ENCODE assay signal across 17 mouse cellular contexts in the genomic region with DNA sequence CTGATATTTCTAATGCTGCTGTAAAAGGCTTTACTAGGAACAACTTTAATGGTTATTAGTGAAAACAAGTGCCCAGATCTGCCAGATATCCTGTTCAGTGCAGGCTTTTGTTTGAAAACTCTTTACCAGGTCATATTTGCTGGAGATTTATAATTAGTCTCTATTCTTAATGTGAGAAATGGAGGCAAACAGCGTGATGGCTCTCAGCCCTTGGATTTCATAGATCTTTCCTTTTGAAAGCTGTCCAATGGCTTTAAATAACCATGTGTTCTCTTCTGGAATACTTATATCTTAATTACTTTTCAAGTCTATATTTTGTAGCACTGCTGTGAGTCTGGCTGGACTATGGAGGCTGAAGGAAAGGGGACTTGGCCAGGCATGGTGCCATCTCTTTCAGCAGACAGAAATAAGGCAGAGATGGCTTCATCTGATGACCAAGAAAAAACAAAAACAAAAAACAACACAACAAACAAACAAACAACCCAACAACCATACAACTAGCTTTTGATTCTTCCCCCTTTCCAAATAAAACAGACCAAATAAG.
DNase-seq lines count a peak whose midpoint lies in the region; ATAC-seq lines count a peak whose summit lies in the region.
"Had no signal": no experiment of that assay in that cellular context is flagged by ENCODE, and none has a peak within 500 bp of the region (broad histone marks: within the 10 kb centered on the region; RNA-seq: fewer than 3 reads in every experiment).

No protein-coding gene starts in this region.

- peak overlapping the region; percentile 7 for H3K4me2 ChIP-seq in forebrain, embryonic 15.5 days (replicated peaks)
- H3K4me2 ChIP-seq in forebrain, embryonic 11.5 days (ENCODE audit: low read depth, low read length, severe bottlenecking): no peak overlapping the region
- no peak overlapping the region; the same call in 1 of the 2 replicates for H3K4me2 ChIP-seq in lung, embryonic 15.5 days
- 0 out of 2 replicates have a peak overlapping the region, but pooled peaks have one; percentile 17 for H3K4me2 ChIP-seq in hindbrain, embryonic 14.5 days (replicated peaks)
- H3K4me2 ChIP-seq in limb, embryonic 15.5 days: peak overlapping the region; percentile 19; the same call in 1 of the 2 replicates

- no peak for DNase-seq in forebrain, embryonic 11.5 days (ENCODE audit: low spot score)
- DNase-seq in lung, postnatal 4 days: no peak
- DNase-seq in hindbrain, embryonic 14.5 days (ENCODE audit: low spot score): no peak
- DNase-seq in heart, adult 11 months: no peak
- DNase-seq in urinary bladder, postnatal 10 days (ENCODE audit: low spot score): no peak
- DNase-seq: adrenal gland, postnatal 14 days; heart, adult 2 months; heart, postnatal 10 days; layer of hippocampus, adult 9-11 months; right cerebral cortex, postnatal 25 days; thymus, adult 2 months had no signal

- peaks cover 20% of the 10 kb centered on the region for H3K4me1 ChIP-seq in forebrain, embryonic 15.5 days
- H3K4me1 ChIP-seq in forebrain, embryonic 11.5 days (replicated peaks; ENCODE audit: control insufficient read depth, insufficient read depth, low read length): peaks cover 3% of the 10 kb centered on the region; the same call in 1 of the 2 replicates
- H3K4me1 ChIP-seq in lung, embryonic 15.5 days: peaks cover 17% of the 10 kb centered on the region
- H3K4me1 ChIP-seq in hindbrain, embryonic 14.5 days (replicated peaks; ENCODE audit: control insufficient read depth, insufficient read depth, low read length): peaks cover 17% of the 10 kb centered on the region
- H3K4me1 ChIP-seq in limb, embryonic 15.5 days: peaks cover 19% of the 10 kb centered on the region

- 25% methylated on average over 1 of the region's 1 CpGs for WGBS in forebrain, embryonic 15.5 days
- WGBS in forebrain, embryonic 11.5 days: 69% methylated on average over 1 of the region's 1 CpGs
- WGBS in lung, embryonic 15.5 days: 42% methylated on average over 1 of the region's 1 CpGs
- WGBS in hindbrain, embryonic 14.5 days: 59% methylated on average over 1 of the region's 1 CpGs
- WGBS in limb, embryonic 15.5 days: 33% methylated on average over 1 of the region's 1 CpGs

- H3K9ac ChIP-seq in forebrain, embryonic 15.5 days (replicated peaks): no peak overlapping the region
- H3K9ac ChIP-seq in forebrain, embryonic 11.5 days (ENCODE audit: low read length): no peak overlapping the region
- H3K9ac ChIP-seq in lung, embryonic 15.5 days: no peak overlapping the region
- H3K9ac ChIP-seq in hindbrain, embryonic 14.5 days: no peak overlapping the region
- no peak overlapping the region for H3K9ac ChIP-seq in limb, embryonic 15.5 days

- H3K27me3 ChIP-seq in forebrain, embryonic 15.5 days: no peaks in the 10 kb centered on the region
- no peaks in the 10 kb centered on the region for H3K27me3 ChIP-seq in forebrain, embryonic 11.5 days (ENCODE audit: control insufficient read depth, insufficient read depth, low read length)
- H3K27me3 ChIP-seq in lung, embryonic 15.5 days: no peaks in the 10 kb centered on the region
- no peaks in the 10 kb centered on the region for H3K27me3 ChIP-seq in hindbrain, embryonic 14.5 days (ENCODE audit: control insufficient read depth, insufficient read depth, low read length)
- H3K27me3 ChIP-seq in limb, embryonic 15.5 days: no peaks in the 10 kb centered on the region

- no peaks in the 10 kb centered on the region for H3K36me3 ChIP-seq in forebrain, embryonic 15.5 days
- H3K36me3 ChIP-seq in forebrain, embryonic 11.5 days (ENCODE audit: control insufficient read depth, insufficient read depth, low read length): no peaks in the 10 kb centered on the region
- no peaks in the 10 kb centered on the region for H3K36me3 ChIP-seq in lung, embryonic 15.5 days
- H3K36me3 ChIP-seq in hindbrain, embryonic 14.5 days (replicated peaks; ENCODE audit: control insufficient read depth, insufficient read depth): no peaks in the 10 kb centered on the region
- no peaks in the 10 kb centered on the region for H3K36me3 ChIP-seq in limb, embryonic 15.5 days
- H3K36me3 ChIP-seq: G1E had no signal

- H3K27ac ChIP-seq in forebrain, embryonic 15.5 days (replicated peaks): no peak overlapping the region
- no peak overlapping the region for H3K27ac ChIP-seq in forebrain, embryonic 11.5 days (ENCODE audit: low read depth, low read length)
- H3K27ac ChIP-seq in lung, embryonic 15.5 days: 0 out of 2 replicates have a peak overlapping the region, but pooled peaks have one; percentile 16
- no peak overlapping the region for H3K27ac ChIP-seq in hindbrain, embryonic 14.5 days
- H3K27ac ChIP-seq in limb, embryonic 15.5 days: peak overlapping the region; percentile 80
- H3K27ac ChIP-seq: heart, adult 2 months; macrophage had no signal

- no peak overlapping the region for H3K4me3 ChIP-seq in forebrain, embryonic 15.5 days
- H3K4me3 ChIP-seq in forebrain, embryonic 11.5 days (ENCODE audit: low read depth, low read length): no peak overlapping the region
- no peak overlapping the region for H3K4me3 ChIP-seq in lung, embryonic 15.5 days
- no peak overlapping the region for H3K4me3 ChIP-seq in hindbrain, embryonic 14.5 days (replicated peaks; ENCODE audit: low read length)
- no peak overlapping the region for H3K4me3 ChIP-seq in limb, embryonic 15.5 days
- H3K4me3 ChIP-seq: heart, adult 2 months had no signal

- ATAC-seq in forebrain, embryonic 15.5 days (replicated peaks): 0 out of 2 replicates have a peak, but pooled peaks have one; percentile 13
- ATAC-seq in forebrain, embryonic 11.5 days (replicated peaks; ENCODE audit: low FRiP score): no peak
- no peak for ATAC-seq in lung, embryonic 15.5 days (ENCODE audit: borderline replicate concordance, extremely low read depth, low FRiP score, low TSS enrichment)
- no peak for ATAC-seq in hindbrain, embryonic 14.5 days (ENCODE audit: low FRiP score)
- no peak for ATAC-seq in limb, embryonic 15.5 days (ENCODE audit: insufficient number of reproducible peaks, low FRiP score, low TSS enrichment, low read depth)
- ATAC-seq: intestine, postnatal 0 days had no signal

- no peaks in the 10 kb centered on the region for H3K9me3 ChIP-seq in forebrain, embryonic 15.5 days
- H3K9me3 ChIP-seq in forebrain, embryonic 11.5 days (ENCODE audit: control insufficient read depth, low read length): no peaks in the 10 kb centered on the region
- no peaks in the 10 kb centered on the region for H3K9me3 ChIP-seq in lung, embryonic 15.5 days
- no peaks in the 10 kb centered on the region for H3K9me3 ChIP-seq in hindbrain, embryonic 14.5 days (ENCODE audit: control insufficient read depth, low read length)
- no peaks in the 10 kb centered on the region for H3K9me3 ChIP-seq in limb, embryonic 15.5 days

Comparison
In these comparisons a context has a peak if more than half of its experiments do, and no peak if none do; other contexts are left out.
1. H3K4me2 ChIP-seq: peak in forebrain, embryonic 15.5 days (single experiment), hindbrain, embryonic 14.5 days (single experiment) and limb, embryonic 15.5 days (single experiment); none in forebrain, embryonic 11.5 days (single experiment) and lung, embryonic 15.5 days (single experiment).
2. H3K27ac ChIP-seq: peak in lung, embryonic 15.5 days (single experiment) and limb, embryonic 15.5 days (single experiment); none in forebrain, embryonic 15.5 days (single experiment), forebrain, embryonic 11.5 days (single experiment) and hindbrain, embryonic 14.5 days (single experiment).